Mouse (Mus musculus) CH12.LX (cell line): ENCODE results near the gene Irf4.

Experiments
- JUN ChIP-seq: IDR thresholded peaks from 2 replicates; pipeline ENCODE4 v1.6.1; 2011; ENCODE audit warnings: low read depth, mild to moderate bottlenecking, low read length, improper control_type of control experiment, moderate library complexity; ENCODE audit not compliant: insufficient read depth
- POLR2A ChIP-seq: IDR thresholded peaks from 2 replicates; pipeline ENCODE4 v1.6.1; 2011; ENCODE audit warnings: low read depth, mild to moderate bottlenecking, improper control_type of control experiment, low read length
- ZC3H11A ChIP-seq: IDR thresholded peaks from 2 replicates; pipeline ENCODE4 v1.6.1; 2012; ENCODE audit warnings: low read depth, mild to moderate bottlenecking, inconsistent platforms, low read length, improper control_type of control experiment

- TF ChIP-seq JUN (no peak), POLR2A (peak; percentile 63; the same call in 1 of the 2 replicates), ZC3H11A (no peak)
Observed at GRCm38 (mm10) chr13:30754825-30755476, 5.9 kb downstream of the Irf4 start.
